Mouse (Mus musculus) limb, embryonic 13.5 days (tissue): ENCODE results near the gene Tomm20. TPM values are rescaled to one million over a fixed set of nuclear protein-coding genes. Genes with fewer than 3 reads are reported as not detected.
"Not testable (repeated sequence)": the region's sequence is repeated elsewhere in the genome, so short reads cannot be mapped to it uniquely, and the experiment has no call there.

Source experiments
- ATAC-seq: fragments of 200-750 bp; cut with Nextera tagmentation; 2 replicates; pipeline ENCODE4 v1.8.0; 2017; ENCODE audit warnings: low read depth, moderate number of reproducible peaks, moderate TSS enrichment; ENCODE audit not compliant: low FRiP score
- H3K27ac ChIP-seq: fragments of 300-500 bp; sonication (generic); 2 replicates; pipeline ENCODE4 v1.5.1; 2015; ENCODE audit warnings: inconsistent platforms, mild to moderate bottlenecking, moderate library complexity
- H3K27me3 ChIP-seq: fragments of 300-500 bp; sonication (generic); 2 replicates; pipeline ENCODE4 v1.6.1; 2015; ENCODE audit warnings: mild to moderate bottlenecking, inconsistent platforms
- H3K36me3 ChIP-seq: fragments of 300-500 bp; sonication (generic); 2 replicates; pipeline ENCODE4 v1.6.1; 2015; ENCODE audit warnings: inconsistent platforms, mild to moderate bottlenecking, moderate library complexity
- H3K4me1 ChIP-seq: fragments of 300-500 bp; sonication (generic); 2 replicates; pipeline ENCODE4 v1.6.1; 2015; ENCODE audit warnings: inconsistent platforms
- H3K4me2 ChIP-seq: fragments of 300-500 bp; sonication (generic); replicated peaks from 2 replicates; pipeline ENCODE4 v1.6.1; 2015; ENCODE audit warnings: inconsistent platforms, mild to moderate bottlenecking, moderate library complexity
- H3K4me3 ChIP-seq: fragments of 300-500 bp; sonication (generic); 2 replicates; pipeline ENCODE4 v1.5.1; 2015; ENCODE audit warnings: moderate library complexity, mild to moderate bottlenecking, inconsistent platforms
- H3K9ac ChIP-seq: fragments of 300-500 bp; sonication (generic); 2 replicates; pipeline ENCODE4 v1.6.1; 2015; ENCODE audit warnings: mild to moderate bottlenecking, inconsistent platforms
- H3K9me3 ChIP-seq: fragments of 300-500 bp; sonication (generic); 2 replicates; pipeline ENCODE4 v1.6.1; 2016; ENCODE audit warnings: inconsistent platforms
- WGBS: fragments of 180-500 bp; shearing (Covaris S2); methylation state at CpG from one replicate; pipeline ENCODE4 v1.1.7; 2015; 5-methylcytosine and 5-hydroxymethylcytosine counted together
- polyA plus RNA-seq: library from polyadenylated mRNA; unstranded; fragments of >200 nt; fragmentation: Nextera tagmentation; extraction: Ambion mirVana; gene quantifications from 2 replicates; pipeline ENCODE4 v1.2.1, GENCODE M21; 2015

The Tomm20 gene
- polyA plus RNA-seq, 1 experiment from 2014 or later, result 214 TPM

DNA sequence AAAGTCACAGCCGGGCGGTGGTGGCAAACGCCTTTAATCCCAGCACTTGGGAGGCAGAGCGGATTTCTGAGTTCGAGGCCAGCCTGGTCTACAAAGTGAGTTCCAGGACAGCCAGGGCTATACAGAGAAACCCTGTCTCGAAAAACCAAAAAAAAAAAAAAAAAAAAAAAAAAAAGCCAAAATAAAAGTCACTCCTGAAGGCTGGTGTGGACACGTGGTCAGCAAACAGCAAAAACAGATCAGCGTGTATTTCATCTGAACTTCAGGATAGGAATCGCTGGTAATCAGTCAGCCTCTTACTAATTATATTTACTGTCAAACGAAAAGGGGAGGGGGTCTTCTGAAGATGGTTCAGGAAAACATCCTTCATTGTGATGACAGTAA is 31.5 kb downstream of the Tomm20 start:
- H3K4me3 ChIP-seq, H3K27me3 ChIP-seq, H3K9me3 ChIP-seq, ATAC-seq, H3K9ac ChIP-seq, H3K4me2 ChIP-seq, H3K36me3 ChIP-seq, H3K27ac ChIP-seq: not testable (repeated sequence)
- WGBS, result 64% methylated on average over 10 of the region's 10 CpGs
- peaks cover 37% of the 10 kb centered on the region for H3K4me1 ChIP-seq

DNA sequence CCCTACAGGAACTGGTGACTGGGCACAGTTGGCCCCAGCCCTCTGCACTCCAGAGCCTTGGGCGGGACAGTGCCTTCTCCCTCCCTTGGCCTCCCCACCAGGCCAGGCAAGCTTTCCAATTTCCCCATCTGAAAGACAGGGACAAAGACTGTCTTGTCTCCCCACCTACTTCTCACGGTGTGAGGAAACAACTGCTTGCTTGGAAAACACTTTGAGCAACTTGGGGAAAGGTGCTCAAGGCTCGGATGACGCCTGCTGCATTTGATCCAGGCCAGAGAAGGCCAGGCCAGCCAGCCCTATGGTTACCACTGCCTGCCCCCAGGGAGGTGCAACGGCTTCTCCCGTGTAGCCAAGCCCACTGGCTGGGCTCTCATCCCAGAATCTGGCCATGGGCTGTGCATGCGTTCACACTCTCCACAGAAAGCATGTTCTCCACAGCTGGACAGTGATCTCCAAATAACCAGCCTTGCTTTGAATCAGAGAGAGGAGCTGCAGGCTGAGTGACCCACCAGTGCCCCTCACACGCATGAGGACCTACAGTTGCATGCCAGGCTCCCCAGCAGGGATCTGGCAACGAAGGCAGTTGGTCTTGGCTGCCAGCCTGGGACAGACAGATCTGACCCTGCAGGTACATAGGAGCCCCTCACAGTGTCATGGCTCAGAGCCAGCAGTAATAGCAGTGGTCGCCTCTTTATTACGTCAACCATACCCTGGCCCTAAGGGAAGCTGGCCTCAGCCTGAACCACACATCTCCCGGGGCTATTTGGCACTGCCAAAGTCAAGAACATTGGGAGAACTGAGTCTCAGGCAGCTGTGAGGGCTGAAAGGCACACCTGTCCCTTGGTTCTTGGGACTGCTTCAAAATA is 32.2 kb downstream of the Tomm20 start:
- Histone ChIP-seq H3K4me2 (no peak overlapping the region), H3K4me1 (peaks cover 43% of the 10 kb centered on the region), H3K9me3 (no peaks in the 10 kb centered on the region), H3K36me3 (no peaks in the 10 kb centered on the region), H3K4me3 (no peak overlapping the region), H3K9ac (0 out of 2 replicates have a peak overlapping the region, but pooled peaks have one; percentile 19), H3K27me3 (0 out of 2 replicates have a peak, but pooled peaks cover 2% of the 10 kb centered on the region), H3K27ac (peak overlapping the region; percentile 72)
- peak; percentile 55 for ATAC-seq
- 33% methylated on average over 12 of the region's 12 CpGs for WGBS

DNA sequence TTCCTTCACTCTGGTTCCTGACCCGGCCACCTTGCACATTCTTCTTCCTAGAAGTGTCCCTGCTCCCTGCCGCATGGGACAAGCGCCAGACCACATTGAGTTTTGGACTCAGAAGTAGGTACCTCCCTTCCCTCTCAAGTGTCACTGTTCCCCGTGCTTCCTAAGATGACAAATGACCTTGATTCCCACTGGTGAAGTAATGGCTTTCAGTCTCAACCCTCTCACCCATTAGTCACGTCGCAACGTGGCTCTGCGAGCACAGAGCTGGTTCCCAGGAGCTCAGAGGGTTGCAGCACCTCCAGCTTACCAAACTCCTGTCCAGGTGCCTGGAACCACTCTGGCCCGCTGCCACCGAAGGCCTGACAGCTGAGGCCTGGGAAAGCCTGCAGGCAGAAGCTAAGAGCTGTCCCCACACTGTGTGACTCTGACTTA is 36.3 kb downstream of the Tomm20 start:
- no peaks in the 10 kb centered on the region for H3K36me3 ChIP-seq
- ATAC-seq, result no peak
- H3K4me1 ChIP-seq, result peaks cover 30% of the 10 kb centered on the region
- no peak overlapping the region for H3K4me3 ChIP-seq
- no peak overlapping the region; the same call in 1 of the 2 replicates for H3K27ac ChIP-seq
- no peaks in the 10 kb centered on the region for H3K9me3 ChIP-seq
- no peak overlapping the region for H3K9ac ChIP-seq
- no peak overlapping the region for H3K4me2 ChIP-seq
- WGBS, result 59% methylated on average over 10 of the region's 10 CpGs
- 0 out of 2 replicates have a peak, but pooled peaks cover 2% of the 10 kb centered on the region for H3K27me3 ChIP-seq

DNA sequence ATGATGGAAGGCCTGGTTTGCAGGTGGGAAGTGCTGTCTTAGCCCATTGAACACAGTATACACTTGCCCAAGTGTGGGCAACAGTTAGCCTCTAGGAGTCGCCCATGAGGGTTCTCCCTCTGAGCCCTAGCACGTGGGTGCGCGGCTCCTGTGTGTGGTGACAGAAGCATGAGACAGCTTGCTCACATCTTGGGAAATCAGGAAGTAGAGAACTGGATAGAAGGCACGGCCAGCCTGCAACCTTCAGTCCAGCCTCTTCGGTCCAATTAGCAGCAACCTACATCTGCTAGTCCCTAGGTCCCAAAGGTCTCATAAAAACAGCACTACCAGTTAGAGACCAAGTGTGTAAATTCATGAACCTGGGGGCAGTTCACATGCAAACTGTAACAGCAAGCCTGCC is 36.8 kb downstream of the Tomm20 start:
- peaks cover 25% of the 10 kb centered on the region for H3K4me1 ChIP-seq
- ATAC-seq, result peak; percentile 20; the same call in 1 of the 2 replicates
- H3K4me2 ChIP-seq, result no peak overlapping the region
- no peak overlapping the region for H3K9ac ChIP-seq
- H3K4me3 ChIP-seq, result no peak overlapping the region
- 46% methylated on average over 6 of the region's 6 CpGs for WGBS
- H3K27me3 ChIP-seq, result 0 out of 2 replicates have a peak, but pooled peaks cover 2% of the 10 kb centered on the region
- H3K36me3 ChIP-seq, result no peaks in the 10 kb centered on the region
- no peaks in the 10 kb centered on the region for H3K9me3 ChIP-seq
- H3K27ac ChIP-seq, result no peak overlapping the region; the same call in 1 of the 2 replicates

DNA sequence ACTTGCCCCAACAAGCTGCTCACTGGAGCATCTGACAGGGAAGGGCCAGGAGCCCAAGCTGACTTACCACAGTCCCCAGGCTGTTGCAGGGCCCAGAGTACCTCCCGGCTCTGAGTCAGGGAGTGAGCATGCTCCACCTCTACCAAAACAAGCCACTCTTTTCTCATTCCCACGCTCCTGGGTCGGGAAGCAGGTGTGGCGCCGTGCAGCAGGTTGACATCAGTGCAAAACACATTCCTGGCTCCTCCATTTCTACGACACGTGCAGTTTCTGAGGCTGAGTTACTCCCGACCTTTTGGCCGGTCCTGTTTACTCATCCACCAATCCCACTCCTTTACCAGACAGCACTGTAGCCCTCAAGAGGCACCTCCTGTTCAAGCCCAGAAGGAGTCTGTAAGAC is 37.7 kb downstream of the Tomm20 start:
- H3K36me3 ChIP-seq, result no peaks in the 10 kb centered on the region
- H3K27ac ChIP-seq, result no peak overlapping the region
- no peak for ATAC-seq
- H3K4me1 ChIP-seq, result peaks cover 17% of the 10 kb centered on the region
- WGBS, result 79% methylated on average over 9 of the region's 9 CpGs
- H3K27me3 ChIP-seq, result 0 out of 2 replicates have a peak, but pooled peaks cover 2% of the 10 kb centered on the region
- no peak overlapping the region for H3K9ac ChIP-seq
- no peaks in the 10 kb centered on the region for H3K9me3 ChIP-seq
- H3K4me2 ChIP-seq, result no peak overlapping the region
- no peak overlapping the region for H3K4me3 ChIP-seq

DNA sequence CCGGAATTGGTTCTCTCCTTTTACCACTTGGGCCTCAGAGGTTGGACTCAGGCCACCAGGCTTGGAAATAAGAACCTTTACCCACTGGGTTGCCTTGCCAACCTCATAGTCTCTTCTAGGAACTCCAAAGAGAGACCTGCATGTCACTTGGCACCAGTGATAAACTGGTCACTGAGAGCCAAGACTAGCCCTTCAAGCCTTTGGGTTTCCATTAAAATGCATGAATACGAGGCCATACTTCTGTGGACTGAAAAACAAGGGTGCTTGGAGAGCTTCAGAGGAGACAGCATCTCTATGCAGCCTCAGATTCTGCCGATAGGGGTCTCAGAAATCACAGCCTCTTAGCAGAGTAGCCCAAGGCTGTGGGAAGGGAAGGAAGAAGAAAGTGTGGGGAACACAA is 38.3 kb downstream of the Tomm20 start:
- Histone ChIP-seq H3K36me3 (no peaks in the 10 kb centered on the region), H3K9me3 (no peaks in the 10 kb centered on the region), H3K27me3 (0 out of 2 replicates have a peak, but pooled peaks cover 2% of the 10 kb centered on the region), H3K9ac (no peak overlapping the region), H3K27ac (no peak overlapping the region), H3K4me3 (no peak overlapping the region), H3K4me2 (no peak overlapping the region), H3K4me1 (peaks cover 14% of the 10 kb centered on the region)
- ATAC-seq, result no peak
- 76% methylated on average over 3 of the region's 3 CpGs for WGBS

DNA sequence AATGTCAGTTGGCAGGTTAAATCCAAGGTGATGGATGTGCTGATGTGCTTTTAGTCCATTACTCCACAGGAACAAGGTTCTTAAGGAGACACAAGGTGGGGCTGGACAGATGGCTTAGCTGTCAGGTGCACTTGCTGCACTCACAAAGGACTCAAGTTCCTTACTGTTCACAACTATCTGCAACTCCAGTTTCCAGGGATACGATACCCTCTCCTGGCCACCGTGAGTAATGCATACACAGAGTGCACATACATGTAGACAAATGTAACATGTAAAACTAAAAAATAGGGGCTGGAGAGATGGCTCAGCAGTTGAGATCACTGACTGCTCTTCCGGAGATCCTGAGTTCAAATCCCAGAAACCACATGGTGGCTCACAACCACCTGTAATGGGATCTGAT is 40.3 kb downstream of the Tomm20 start:
- no peaks in the 10 kb centered on the region for H3K9me3 ChIP-seq
- peaks cover 15% of the 10 kb centered on the region for H3K4me1 ChIP-seq
- 88% methylated on average over 3 of the region's 3 CpGs for WGBS
- no peak for ATAC-seq
- H3K27me3 ChIP-seq, result no peaks in the 10 kb centered on the region
- H3K4me2 ChIP-seq, result no peak overlapping the region
- no peak overlapping the region for H3K9ac ChIP-seq
- no peaks in the 10 kb centered on the region for H3K36me3 ChIP-seq
- no peak overlapping the region for H3K4me3 ChIP-seq
- no peak overlapping the region for H3K27ac ChIP-seq

DNA sequence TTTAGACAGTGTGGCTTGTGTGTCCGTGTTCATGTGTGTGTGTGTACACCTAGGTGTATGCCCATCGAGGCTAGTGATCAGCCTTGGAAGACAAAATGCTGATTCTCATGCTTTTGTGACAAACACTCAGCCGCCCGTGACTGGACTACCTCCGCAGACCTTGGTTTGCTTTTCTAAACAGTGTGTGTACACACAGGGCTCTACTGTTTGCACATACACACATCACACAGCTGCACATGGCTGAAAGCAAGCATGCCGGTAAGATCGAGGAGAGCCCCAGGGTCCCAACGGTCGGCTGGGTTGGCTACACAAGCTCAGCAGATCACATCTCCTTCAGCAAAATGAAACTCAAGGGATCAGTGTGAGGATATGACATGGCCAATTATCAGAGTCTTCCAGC is 41.7 kb downstream of the Tomm20 start:
- Histone ChIP-seq H3K4me2 (no peak overlapping the region), H3K27me3 (no peaks in the 10 kb centered on the region), H3K4me1 (peaks cover 10% of the 10 kb centered on the region), H3K4me3 (no peak overlapping the region), H3K36me3 (no peaks in the 10 kb centered on the region), H3K9ac (no peak overlapping the region), H3K9me3 (no peaks in the 10 kb centered on the region), H3K27ac (no peak overlapping the region)
- no peak for ATAC-seq
- WGBS, result 90% methylated on average over 9 of the region's 9 CpGs

DNA sequence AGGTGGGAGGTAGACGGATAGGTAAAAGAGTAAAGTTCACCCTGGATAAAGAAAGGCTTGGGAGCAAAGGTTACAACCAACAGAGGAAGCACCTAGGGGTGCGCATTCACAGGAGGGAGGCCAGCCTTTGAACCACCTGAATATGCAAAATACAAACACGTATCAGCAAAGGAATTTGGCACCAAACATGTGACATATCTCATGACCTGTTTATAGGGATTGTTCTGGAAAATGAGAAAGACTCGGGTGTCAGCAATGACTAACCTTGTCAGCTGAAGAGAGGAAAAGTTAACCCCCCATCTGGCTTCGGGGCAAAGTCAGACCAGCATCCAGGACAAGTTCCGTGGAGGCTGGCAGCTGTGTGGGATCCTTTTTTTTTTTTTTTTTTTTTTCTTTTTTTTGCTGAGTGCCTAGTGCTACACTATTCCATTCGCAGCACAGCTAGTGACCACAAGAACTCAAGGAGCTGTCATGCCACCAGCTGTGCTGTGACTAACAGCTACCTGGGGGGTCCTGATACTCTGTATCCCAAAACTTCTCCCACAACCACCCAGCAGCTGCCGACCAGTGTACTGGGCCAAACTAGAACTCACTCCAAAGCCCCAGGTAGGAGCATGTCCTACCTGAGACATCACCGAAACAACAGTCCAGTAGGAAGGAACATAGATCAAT is 42.3 kb downstream of the Tomm20 start:
- H3K9ac ChIP-seq, result no peak overlapping the region
- H3K4me1 ChIP-seq, result peaks cover 5% of the 10 kb centered on the region; the same call in 1 of the 2 replicates
- H3K27me3 ChIP-seq, result no peaks in the 10 kb centered on the region
- no peaks in the 10 kb centered on the region for H3K9me3 ChIP-seq
- 56% methylated on average over 9 of the region's 9 CpGs for WGBS
- ATAC-seq, result no peak
- H3K4me2 ChIP-seq, result no peak overlapping the region
- no peaks in the 10 kb centered on the region for H3K36me3 ChIP-seq
- H3K27ac ChIP-seq, result no peak overlapping the region
- no peak overlapping the region for H3K4me3 ChIP-seq

DNA sequence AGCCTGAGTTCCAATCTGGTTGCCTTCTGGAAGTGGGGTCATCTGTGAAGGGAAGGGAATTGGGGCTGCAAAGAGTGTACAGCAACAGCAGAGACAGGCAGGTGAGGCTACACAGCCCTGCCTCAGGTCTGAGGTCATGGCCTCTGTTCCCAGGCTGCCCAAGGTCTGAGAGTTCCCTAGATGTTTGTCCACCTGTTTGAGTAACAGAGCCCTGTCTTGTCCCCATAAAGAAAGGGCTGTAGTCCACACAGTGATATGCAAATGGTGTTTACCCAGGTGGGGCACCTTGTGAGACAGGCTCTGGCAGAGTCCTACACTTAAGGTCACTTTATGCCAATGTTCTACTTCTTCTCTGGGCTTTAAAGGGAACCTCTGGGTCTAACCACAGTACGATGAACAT is 44.0 kb downstream of the Tomm20 start:
- no peaks in the 10 kb centered on the region for H3K36me3 ChIP-seq
- WGBS, result 88% methylated on average over 1 of the region's 1 CpGs
- no peak overlapping the region for H3K4me2 ChIP-seq
- no peak overlapping the region for H3K4me3 ChIP-seq
- peaks cover 5% of the 10 kb centered on the region; the same call in 1 of the 2 replicates for H3K4me1 ChIP-seq
- no peaks in the 10 kb centered on the region for H3K9me3 ChIP-seq
- H3K9ac ChIP-seq, result no peak overlapping the region
- no peak for ATAC-seq
- H3K27me3 ChIP-seq, result no peaks in the 10 kb centered on the region
- no peak overlapping the region for H3K27ac ChIP-seq

DNA sequence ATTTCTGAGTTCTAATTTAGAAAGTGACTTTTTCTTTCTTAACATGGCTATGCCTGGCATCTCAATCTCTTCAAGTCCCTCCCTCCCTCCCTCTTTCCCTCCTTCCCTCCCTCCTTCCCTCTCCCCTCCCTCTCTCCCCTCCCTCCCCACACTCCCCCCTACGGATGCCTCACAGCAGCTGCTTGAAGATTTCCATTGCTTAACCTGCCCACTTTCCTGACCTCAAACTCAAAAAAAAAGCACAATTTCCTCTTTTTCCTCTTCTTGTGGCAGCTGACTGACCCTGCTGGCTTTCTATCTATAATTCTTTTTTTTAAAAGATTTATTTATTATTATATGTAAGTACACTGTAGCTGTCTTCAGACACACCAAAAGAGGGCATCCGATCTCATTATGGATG is 44.6 kb downstream of the Tomm20 start:
- Histone ChIP-seq H3K9ac (no peak overlapping the region), H3K27me3 (no peaks in the 10 kb centered on the region), H3K4me1 (peaks cover 5% of the 10 kb centered on the region; the same call in 1 of the 2 replicates), H3K4me2 (no peak overlapping the region), H3K9me3 (no peaks in the 10 kb centered on the region), H3K4me3 (no peak overlapping the region), H3K27ac (no peak overlapping the region), H3K36me3 (no peaks in the 10 kb centered on the region)
- 60% methylated on average over 2 of the region's 2 CpGs for WGBS
- no peak for ATAC-seq

DNA sequence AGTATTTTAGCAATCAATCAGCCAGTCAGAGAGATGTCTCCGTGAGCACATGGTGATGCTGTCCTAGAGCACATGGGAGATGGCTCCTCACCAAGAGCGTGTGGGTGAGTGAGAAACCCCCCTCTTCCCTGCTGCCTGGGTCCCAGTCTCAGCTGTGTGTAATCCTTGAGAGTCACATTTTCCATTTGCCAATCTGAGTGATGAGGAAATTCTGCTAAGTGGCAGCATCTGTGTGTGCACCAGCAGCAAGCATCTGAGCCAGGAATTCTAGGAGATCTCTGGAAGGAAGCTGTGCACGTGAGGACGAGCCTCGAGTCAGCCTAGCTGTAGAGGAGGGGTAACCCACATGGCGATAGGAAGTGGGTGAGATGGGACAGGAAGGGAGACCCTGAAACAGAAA is 50.5 kb downstream of the Tomm20 start:
- Histone ChIP-seq H3K4me3 (no peak overlapping the region), H3K9me3 (no peaks in the 10 kb centered on the region), H3K36me3 (no peaks in the 10 kb centered on the region), H3K27ac (peak overlapping the region; percentile 61; the same call in 1 of the 2 replicates), H3K27me3 (no peaks in the 10 kb centered on the region), H3K4me1 (peaks cover 15% of the 10 kb centered on the region), H3K9ac (no peak overlapping the region), H3K4me2 (no peak overlapping the region)
- no peak; the same call in 1 of the 2 replicates for ATAC-seq
- 51% methylated on average over 6 of the region's 6 CpGs for WGBS
